Comparison of ENCODE assay signal across 8 mouse cellular contexts in genomic region chr19:16168192-16168591, GRCm38 (mm10). TPM values are rescaled to one million over a fixed set of nuclear protein-coding genes. Genes with fewer than 3 reads are reported as not detected.
DNase-seq lines count a peak whose midpoint lies in the region; ATAC-seq and TF ChIP-seq lines count a peak whose summit lies in the region.

No protein-coding gene starts in this region.

- DNase-seq in 3T3-L1 (ENCODE audit: low read depth, low spot score) = peak; percentile 32
- peak; percentile 68 for DNase-seq in brain, embryonic 14.5 days (ENCODE audit: low read depth)
- peak; percentile 54 to 73 for DNase-seq in heart, adult 9 months (ENCODE audit: low spot score in 2 of 2)
- peak; percentile 39 to 53 for DNase-seq in kidney, adult 8-10 months
- DNase-seq in retina, postnatal 1 day = peak; percentile 41
- no peak for DNase-seq in cerebellum, adult 11-12 months
- no peak for DNase-seq in T-cell, adult 2 months (ENCODE audit: low spot score)

- no peaks in the 10 kb centered on the region for H3K27me3 ChIP-seq in lung, embryonic 16.5 days (ENCODE audit: control insufficient read depth, insufficient read depth, low read depth, low read length)

- TF ChIP-seq POLR2A in brain, embryonic 14.5 days (IDR thresholded peaks at IDR 0.05; ENCODE audit: borderline replicate concordance, extremely low read depth, insufficient read depth, insufficient read length, poor library complexity, severe bottlenecking) = no peak

- peaks cover 44% of the 10 kb centered on the region for H3K4me1 ChIP-seq in lung, embryonic 16.5 days (replicated peaks; ENCODE audit: control insufficient read depth, insufficient read depth, low read length)

- H3K27ac ChIP-seq in lung, embryonic 16.5 days (ENCODE audit: low read length) = peak overlapping the region; percentile 94

- peak; percentile 78 for ATAC-seq in lung, embryonic 16.5 days (ENCODE audit: low read depth)

- 32% methylated on average over 4 of the region's 4 CpGs for WGBS in lung, embryonic 16.5 days

- TF ChIP-seq CTCF in brain, embryonic 14.5 days (IDR thresholded peaks at IDR 0.05; ENCODE audit: borderline replicate concordance, extremely low read depth, insufficient read depth, insufficient read length) = no peak

- peak overlapping the region; percentile 14; the same call in 1 of the 2 replicates for H3K4me2 ChIP-seq in lung, embryonic 16.5 days (ENCODE audit: low read depth, low read length)

- no peak overlapping the region for H3K4me3 ChIP-seq in lung, embryonic 16.5 days (ENCODE audit: low read length)

- H3K9ac ChIP-seq in lung, embryonic 16.5 days (ENCODE audit: low read length) = no peak overlapping the region

- H3K36me3 ChIP-seq in lung, embryonic 16.5 days (ENCODE audit: control insufficient read depth, insufficient read depth, low read length) = no peaks in the 10 kb centered on the region

- H3K9me3 ChIP-seq in lung, embryonic 16.5 days (ENCODE audit: control insufficient read depth, low read length) = no peaks in the 10 kb centered on the region

RNA-seq across cellular contexts. Expression of gene Gnaq, which starts 35.6 kb away (rescaled TPM):
- polyA plus RNA-seq in brain, embryonic 14.5 days (2012; rRNA removed) = 48.9 and 83.4 TPM in 2 replicates
- 32.5 and 32.9 TPM in 2 replicates for polyA plus RNA-seq in lung, embryonic 16.5 days (2015; fragmentation: Nextera tagmentation; extraction: Ambion mirVana)

Comparison
In these comparisons a context has a peak if more than half of its experiments do, and no peak if none do; other contexts are left out.
1. DNase-seq: peak in 3T3-L1 (single experiment), brain, embryonic 14.5 days (single experiment), heart, adult 9 months (2 of 2), kidney, adult 8-10 months (2 of 2) and retina, postnatal 1 day (single experiment); none in cerebellum, adult 11-12 months (single experiment) and T-cell, adult 2 months (single experiment).